Mouse (Mus musculus) lung, postnatal 0 days (tissue): ENCODE measurements around the gene Nrp2.

Experiments
- CTCF ChIP-seq: IDR thresholded peaks from 2 replicates; pipeline ENCODE4 v1.5.1; 2016; ENCODE audit warnings: antibody characterized with exemption, mild to moderate bottlenecking
- EP300 ChIP-seq: IDR thresholded peaks from 2 replicates; pipeline ENCODE4 v1.6.1; 2016; ENCODE audit warnings: antibody characterized with exemption, mild to moderate bottlenecking, control low read depth

GRCm38 (mm10) chr1:62654436-62654835 lies 48.6 kb upstream of the Nrp2 start:
- TF ChIP-seq EP300 (no peak), CTCF (no peak)
